Mouse (Mus musculus): ENCODE measurements around the gene Aloxe3. TPM values are rescaled to one million over a fixed set of nuclear protein-coding genes. Genes with fewer than 3 reads are reported as not detected.
"Not testable (repeated sequence)": the region's sequence is repeated elsewhere in the genome, so short reads cannot be mapped to it uniquely, and the experiment has no call there.

The Aloxe3 gene
- total RNA-seq (2015) = 0.18 TPM in 1 of 2 replicates, not detected in the other
- total RNA-seq (2017) = not detected in 2 replicates

GRCm38 (mm10) chr11:69125852-69125918, at the start of gene Aloxe3:
Aloxe3 (plus strand) TSS chr11:69125896.
- no peak for ATAC-seq (ENCODE audit: poor library complexity, severe bottlenecking)

- no peak for ATAC-seq (ENCODE audit: poor library complexity, severe bottlenecking)
Observed at GRCm38 (mm10) chr11:69076572-69076971, 49.1 kb upstream of the Aloxe3 start.

- no peak for ATAC-seq (ENCODE audit: poor library complexity, severe bottlenecking)
Observed at GRCm38 (mm10) chr11:69077316-69077715, 48.4 kb upstream of the Aloxe3 start.

- no peak for ATAC-seq (ENCODE audit: poor library complexity, severe bottlenecking)
Observed at GRCm38 (mm10) chr11:69078041-69078440, 47.7 kb upstream of the Aloxe3 start.

- ATAC-seq (ENCODE audit: poor library complexity, severe bottlenecking) = peak; percentile 71
Observed at GRCm38 (mm10) chr11:69078805-69079438, 46.8 kb upstream of the Aloxe3 start.

- ATAC-seq (ENCODE audit: poor library complexity, severe bottlenecking) = no peak
Observed at GRCm38 (mm10) chr11:69080102-69080854, 45.4 kb upstream of the Aloxe3 start.

- ATAC-seq (ENCODE audit: poor library complexity, severe bottlenecking) = no peak
Observed at GRCm38 (mm10) chr11:69080855-69081222, 44.9 kb upstream of the Aloxe3 start.

GRCm38 (mm10) chr11:69081613-69082012, 44.1 kb upstream of the Aloxe3 start:
- no peak for ATAC-seq (ENCODE audit: poor library complexity, severe bottlenecking)

- ATAC-seq (ENCODE audit: poor library complexity, severe bottlenecking) = no peak
Observed at GRCm38 (mm10) chr11:69085608-69086007, 40.1 kb upstream of the Aloxe3 start.

GRCm38 (mm10) chr11:69086390-69086789, 39.3 kb upstream of the Aloxe3 start:
- no peak for ATAC-seq (ENCODE audit: poor library complexity, severe bottlenecking)

- ATAC-seq (ENCODE audit: poor library complexity, severe bottlenecking) = no peak
Observed at GRCm38 (mm10) chr11:69087082-69087481, 38.6 kb upstream of the Aloxe3 start.

- ATAC-seq (ENCODE audit: poor library complexity, severe bottlenecking) = no peak
Observed at GRCm38 (mm10) chr11:69087597-69087996, 38.1 kb upstream of the Aloxe3 start.

- ATAC-seq (ENCODE audit: poor library complexity, severe bottlenecking) = peak; percentile 86
Observed at GRCm38 (mm10) chr11:69088103-69088855, 37.4 kb upstream of the Aloxe3 start, which contains the start of gene Vamp2. Vamp2 (plus strand) TSS chr11:69088490.

GRCm38 (mm10) chr11:69088856-69089615, 36.7 kb upstream of the Aloxe3 start:
- ATAC-seq (ENCODE audit: poor library complexity, severe bottlenecking) = peak; percentile 36

GRCm38 (mm10) chr11:69089616-69090290, 35.9 kb upstream of the Aloxe3 start:
- no peak for ATAC-seq (ENCODE audit: poor library complexity, severe bottlenecking)

GRCm38 (mm10) chr11:69090367-69090766, 35.3 kb upstream of the Aloxe3 start:
- ATAC-seq (ENCODE audit: poor library complexity, severe bottlenecking) = no peak

- no peak for ATAC-seq (ENCODE audit: poor library complexity, severe bottlenecking)
Observed at GRCm38 (mm10) chr11:69091566-69092385, 33.9 kb upstream of the Aloxe3 start.

GRCm38 (mm10) chr11:69092386-69092751, 33.3 kb upstream of the Aloxe3 start:
- ATAC-seq (ENCODE audit: poor library complexity, severe bottlenecking) = no peak

GRCm38 (mm10) chr11:69092871-69093270, 32.8 kb upstream of the Aloxe3 start:
- ATAC-seq (ENCODE audit: poor library complexity, severe bottlenecking) = no peak

GRCm38 (mm10) chr11:69093856-69094255, 31.8 kb upstream of the Aloxe3 start:
- ATAC-seq (ENCODE audit: poor library complexity, severe bottlenecking) = not testable (repeated sequence)
